Mouse (Mus musculus): Measurements from ENCODE around the gene Cacna2d2. TPM values are rescaled to one million over a fixed set of nuclear protein-coding genes. Genes with fewer than 3 reads are reported as not detected.
A peak's percentile ranks its signal among the peaks of the same experiment; 100 is the strongest.

Gene Cacna2d2
- total and polyA plus RNA-seq, 3 experiments: 0.67 TPM; not detected in 2

GRCm38 (mm10) chr9:107568331-107569261 lies 169.2 kb downstream of the Cacna2d2 start (continued):
- TF ChIP-seq USF1 (IDR thresholded peaks at IDR 0.05; ENCODE audit: low read depth, low read length) (no peak), MAFK (IDR thresholded peaks at IDR 0.05; ENCODE audit: borderline replicate concordance, low read depth, low read length) (no peak), MEF2A (IDR thresholded peaks at IDR 0.05; ENCODE audit: extremely low read depth, insufficient replicate concordance, low read depth, low read length, poor library complexity, severe bottlenecking) (no peak), KAT2A (conservative IDR thresholded peaks at IDR 0.05; ENCODE audit: low read depth, low read length) (no peak), CHD1 (IDR thresholded peaks at IDR 0.05; ENCODE audit: low read depth, low read length) (peak; percentile 99), TBP (IDR thresholded peaks at IDR 0.05; ENCODE audit: low read depth, low read length) (0 out of 2 replicates have a peak, but pooled peaks have one; percentile 24), ETS1 (IDR thresholded peaks at IDR 0.05; ENCODE audit: low read depth, low read length) (0 out of 2 replicates have a peak, but pooled peaks have one; percentile 9), JUND (IDR thresholded peaks at IDR 0.05; ENCODE audit: low read depth, low read length) (no peak), BHLHE40 (IDR thresholded peaks at IDR 0.05; ENCODE audit: borderline replicate concordance, low read depth, low read length) (no peak), CHD2 (IDR thresholded peaks at IDR 0.05; ENCODE audit: low read length) (no peak), GABPA (IDR thresholded peaks at IDR 0.05; ENCODE audit: low read depth, low read length) (no peak), NELFE (IDR thresholded peaks at IDR 0.05; ENCODE audit: low read depth, low read length) (peak; percentile 50; the same call in 1 of the 2 replicates), UBTF (IDR thresholded peaks at IDR 0.05; ENCODE audit: borderline replicate concordance, insufficient read depth, low read depth, low read length) (no peak), MYB (IDR thresholded peaks at IDR 0.05; ENCODE audit: low read depth, low read length) (no peak)

GRCm38 (mm10) chr9:107569270-107569669 lies 169.9 kb downstream of the Cacna2d2 start:
- H3K4me1 ChIP-seq (ENCODE audit: control insufficient read depth in 1 of 2, insufficient read depth in 2 of 2, low read length in 2 of 2): peaks cover 9 to 44% of the 10 kb centered on the region in 2 experiments

More at GRCm38 (mm10) chr9:107569270-107569669, 169.9 kb downstream of the Cacna2d2 start:
- H3K79me2 ChIP-seq (ENCODE audit: control insufficient read depth, insufficient read depth, low read length, poor library complexity): peaks cover 14% of the 10 kb centered on the region
- H3K27me3 ChIP-seq (ENCODE audit: control insufficient read depth in 1 of 2, insufficient read depth in 2 of 2, low read length in 2 of 2): no peaks in the 10 kb centered on the region
- H3K27ac ChIP-seq (ENCODE audit: control insufficient read depth, low read depth, low read length): peak overlapping the region; percentile 56
- TF ChIP-seq ETS1 (IDR thresholded peaks at IDR 0.05; ENCODE audit: low read depth, low read length) (0 out of 2 replicates have a peak, but pooled peaks have one; percentile 20), MAZ (IDR thresholded peaks at IDR 0.05; ENCODE audit: low read depth, low read length) (peak; percentile 73; the same call in 1 of the 2 replicates), POLR2AphosphoS5 (IDR thresholded peaks at IDR 0.05; ENCODE audit: borderline replicate concordance, low read depth, low read length) (no peak), USF1 (IDR thresholded peaks at IDR 0.05; ENCODE audit: low read depth, low read length) (peak; percentile 68), TCF12 (IDR thresholded peaks at IDR 0.05; ENCODE audit: low read depth, low read length) (0 out of 2 replicates have a peak, but pooled peaks have one; percentile 18), NRF1 (IDR thresholded peaks at IDR 0.05; ENCODE audit: insufficient read depth, low read depth, low read length, poor library complexity, severe bottlenecking) (no peak), NELFE (IDR thresholded peaks at IDR 0.05; ENCODE audit: low read depth, low read length) (peak; percentile 43; the same call in 1 of the 2 replicates), BHLHE40 (IDR thresholded peaks at IDR 0.05; ENCODE audit: borderline replicate concordance, low read depth, low read length) (peak; percentile 88), POLR2A (IDR thresholded peaks at IDR 0.05; ENCODE audit: control insufficient read depth in 1 of 2, insufficient read depth in 1 of 2, low read depth in 1 of 2, low read length in 2 of 2, poor library complexity in 1 of 2) (peak in 1 of 2 experiments; percentile 33; a peak in 1 of 4 replicates), HCFC1 (IDR thresholded peaks at IDR 0.05; ENCODE audit: low read depth, low read length) (no peak), POLR2AphosphoS2 (IDR thresholded peaks at IDR 0.05; ENCODE audit: low read length) (0 out of 2 replicates have a peak, but pooled peaks have one; percentile 16), UBTF (IDR thresholded peaks at IDR 0.05; ENCODE audit: borderline replicate concordance, insufficient read depth, low read depth, low read length) (0 out of 2 replicates have a peak, but pooled peaks have one; percentile 74), MYC (IDR thresholded peaks at IDR 0.05; ENCODE audit: low read depth, low read length) (0 out of 2 replicates have a peak, but pooled peaks have one; percentile 43), GATA1 (IDR thresholded peaks at IDR 0.05; ENCODE audit: low read depth, low read length) (no peak), MXI1 (IDR thresholded peaks at IDR 0.05; ENCODE audit: low read depth, low read length) (peak; percentile 96), MAX (IDR thresholded peaks at IDR 0.05; ENCODE audit: low read length) (peak; percentile 75; the same call in 1 of the 2 replicates), SIN3A (IDR thresholded peaks at IDR 0.05; ENCODE audit: low read length) (no peak)
- H3K36me3 ChIP-seq (ENCODE audit: control insufficient read depth in 1 of 2, insufficient read depth in 2 of 2, low read length in 2 of 2): peaks cover 0 to 28% of the 10 kb centered on the region in 2 experiments; a peak in 2 of 4 replicates
- peak overlapping the region; percentile 77 for H3K9ac ChIP-seq (ENCODE audit: control insufficient read depth, low read depth, low read length, poor library complexity, severe bottlenecking)
- DNase-seq (ENCODE audit: low read depth, low spot score): peak; percentile 69
- H3K9me3 ChIP-seq (replicated peaks; ENCODE audit: insufficient read depth, low read length): no peaks in the 10 kb centered on the region
- peak overlapping the region; percentile 72 to 76 for H3K4me3 ChIP-seq (ENCODE audit: control insufficient read depth in 1 of 2, insufficient read depth in 1 of 2, low read depth in 2 of 2, low read length in 2 of 2)
